Mouse (Mus musculus) intestine, postnatal 0 days (tissue): ENCODE measurements around the gene Mrtfb. TPM values are rescaled to one million over a fixed set of nuclear protein-coding genes. Genes with fewer than 3 reads are reported as not detected.

Source experiments
- ATAC-seq: fragments of 200-750 bp; cut with Nextera tagmentation; 2 replicates; pipeline ENCODE4 v1.8.0; 2017; ENCODE audit warnings: mild to moderate bottlenecking, moderate TSS enrichment, moderate library complexity
- H3K27ac ChIP-seq: fragments of 300-500 bp; sonication (generic); 2 replicates; pipeline ENCODE4 v1.5.1; 2014; ENCODE audit warnings: mild to moderate bottlenecking, low read depth, low read length, moderate library complexity
- H3K27me3 ChIP-seq: fragments of 300-500 bp; sonication (generic); replicated peaks from 2 replicates; pipeline ENCODE4 v1.6.1; 2014; ENCODE audit warnings: low read length, mixed read lengths; ENCODE audit not compliant: control insufficient read depth, insufficient read depth
- H3K36me3 ChIP-seq: fragments of 300-500 bp; sonication (generic); 2 replicates; pipeline ENCODE4 v1.6.1; 2014; ENCODE audit warnings: mild to moderate bottlenecking, moderate library complexity; ENCODE audit not compliant: control insufficient read depth, insufficient read depth
- H3K4me1 ChIP-seq: fragments of 300-500 bp; sonication (generic); replicated peaks from 2 replicates; pipeline ENCODE4 v1.6.1; 2014; ENCODE audit warnings: antibody characterized with exemption, low read length, mixed read lengths; ENCODE audit not compliant: control insufficient read depth, insufficient read depth
- H3K4me2 ChIP-seq: fragments of 300-500 bp; sonication (generic); replicated peaks from 2 replicates; pipeline ENCODE4 v1.6.1; 2014; ENCODE audit warnings: low read depth, mild to moderate bottlenecking, moderate library complexity
- H3K4me3 ChIP-seq: fragments of 300-500 bp; sonication (generic); 2 replicates; pipeline ENCODE4 v1.5.1; 2014; ENCODE audit warnings: low read depth, low read length
- H3K9ac ChIP-seq: fragments of 300-500 bp; sonication (generic); 2 replicates; pipeline ENCODE4 v1.6.1; 2014; ENCODE audit warnings: mild to moderate bottlenecking, low read depth, low read length
- H3K9me3 ChIP-seq: fragments of 300-500 bp; sonication (generic); 2 replicates; pipeline ENCODE4 v1.6.1; 2016; ENCODE audit warnings: mixed run types; ENCODE audit not compliant: control insufficient read depth
- CTCF ChIP-seq: sonication (generic); IDR thresholded peaks from 2 replicates; pipeline ENCODE4 v1.5.1; 2016; ENCODE audit warnings: low read depth, mild to moderate bottlenecking, control low read depth, antibody characterized with exemption, moderate library complexity
- WGBS: fragments of 180-500 bp; shearing (Covaris S2); extraction: QIAGEN DNeasy Blood & Tissue Kit; methylation state at CpG from one replicate; pipeline ENCODE4 v1.1.7; 2014; 5-methylcytosine and 5-hydroxymethylcytosine counted together
- polyA plus RNA-seq: library from polyadenylated mRNA; unstranded; fragments of >200 nt; fragmentation: Nextera tagmentation; extraction: Ambion mirVana; gene quantifications from 2 replicates; pipeline ENCODE4 v1.2.1, GENCODE M21; 2015

The Mrtfb gene
- polyA plus RNA-seq, 1 experiment from 2014 or later = 14.2 TPM

- Histone ChIP-seq H3K36me3 (no peaks in the 10 kb centered on the region), H3K27ac (no peak overlapping the region), H3K4me3 (no peak overlapping the region), H3K4me2 (no peak overlapping the region), H3K4me1 (no peaks in the 10 kb centered on the region), H3K9me3 (no peaks in the 10 kb centered on the region), H3K9ac (no peak overlapping the region), H3K27me3 (no peaks in the 10 kb centered on the region)
- no peak for ATAC-seq
- no peak for TF ChIP-seq CTCF
- 76% methylated on average over 1 of the region's 1 CpGs for WGBS
These were observed 34.8 kb upstream of the Mrtfb start for GRCm38 (mm10) chr16:13221475-13221874.

- H3K27ac ChIP-seq = no peak overlapping the region
- H3K9ac ChIP-seq = no peak overlapping the region
- H3K4me2 ChIP-seq = no peak overlapping the region
- TF ChIP-seq CTCF = no peak
- H3K9me3 ChIP-seq = no peaks in the 10 kb centered on the region
- H3K4me3 ChIP-seq = no peak overlapping the region
- 0 out of 2 replicates have a peak, but pooled peaks cover 2% of the 10 kb centered on the region for H3K4me1 ChIP-seq
- no peaks in the 10 kb centered on the region for H3K27me3 ChIP-seq
- no peak for ATAC-seq
- WGBS = 71% methylated on average over 7 of the region's 7 CpGs
- no peaks in the 10 kb centered on the region for H3K36me3 ChIP-seq
These were observed 24.2 kb upstream of the Mrtfb start for GRCm38 (mm10) chr16:13232043-13232442.

- Histone ChIP-seq H3K27ac (no peak overlapping the region), H3K4me3 (no peak overlapping the region)
- no peak for ATAC-seq
These were observed 23.1 kb upstream of the Mrtfb start for GRCm38 (mm10) chr16:13232912-13233802.

GRCm38 (mm10) chr16:13239039-13239438 is 17.2 kb upstream of the Mrtfb start:
- no peaks in the 10 kb centered on the region for H3K4me1 ChIP-seq
- no peak overlapping the region for H3K27ac ChIP-seq
- H3K4me2 ChIP-seq = no peak overlapping the region
- H3K9me3 ChIP-seq = no peaks in the 10 kb centered on the region
- H3K27me3 ChIP-seq = no peaks in the 10 kb centered on the region
- no peaks in the 10 kb centered on the region for H3K36me3 ChIP-seq
- no peak for ATAC-seq
- no peak overlapping the region for H3K4me3 ChIP-seq
- TF ChIP-seq CTCF = no peak
- no peak overlapping the region for H3K9ac ChIP-seq
- WGBS = 80% methylated on average over 4 of the region's 4 CpGs

More at GRCm38 (mm10) chr16:13232912-13233802, 23.1 kb upstream of the Mrtfb start:
- H3K9ac ChIP-seq = no peak overlapping the region
- WGBS = 49% methylated on average over 14 of the region's 14 CpGs
- H3K27me3 ChIP-seq = no peaks in the 10 kb centered on the region
- 0 out of 2 replicates have a peak, but pooled peaks cover 2% of the 10 kb centered on the region for H3K4me1 ChIP-seq
- TF ChIP-seq CTCF = no peak
- H3K9me3 ChIP-seq = no peaks in the 10 kb centered on the region
- no peak overlapping the region for H3K4me2 ChIP-seq
- no peaks in the 10 kb centered on the region for H3K36me3 ChIP-seq

GRCm38 (mm10) chr16:13239544-13239943 is 16.7 kb upstream of the Mrtfb start:
- TF ChIP-seq CTCF = no peak
- no peak overlapping the region for H3K4me3 ChIP-seq
- no peak overlapping the region for H3K27ac ChIP-seq
- no peaks in the 10 kb centered on the region for H3K4me1 ChIP-seq
- no peaks in the 10 kb centered on the region for H3K36me3 ChIP-seq
- no peaks in the 10 kb centered on the region for H3K27me3 ChIP-seq
- no peak for ATAC-seq
- H3K9ac ChIP-seq = no peak overlapping the region
- H3K9me3 ChIP-seq = no peaks in the 10 kb centered on the region
- WGBS = 57% methylated on average over 2 of the region's 2 CpGs
- no peak overlapping the region for H3K4me2 ChIP-seq

GRCm38 (mm10) chr16:13240326-13240725 is 16.0 kb upstream of the Mrtfb start:
- ATAC-seq = peak; percentile 49; the same call in 1 of the 2 replicates
- Histone ChIP-seq H3K4me2 (no peak overlapping the region), H3K9ac (no peak overlapping the region), H3K36me3 (no peaks in the 10 kb centered on the region), H3K9me3 (no peaks in the 10 kb centered on the region), H3K27me3 (no peaks in the 10 kb centered on the region), H3K4me3 (no peak overlapping the region), H3K27ac (no peak overlapping the region), H3K4me1 (no peaks in the 10 kb centered on the region)
- TF ChIP-seq CTCF = no peak
- WGBS = 32% methylated on average over 7 of the region's 7 CpGs
